Mouse (Mus musculus) ES-E14 (cell line): ENCODE data around the gene Dph2.

Experiments used
- CHD2 ChIP-seq: IDR thresholded peaks from 2 replicates; pipeline ENCODE4 v1.6.1; 2014; ENCODE audit warnings: mild to moderate bottlenecking, low read depth, low read length, inconsistent platforms
- HCFC1 ChIP-seq: IDR thresholded peaks from 2 replicates; pipeline ENCODE4 v1.6.1; 2012; ENCODE audit warnings: low read length, inconsistent platforms, borderline replicate concordance; ENCODE audit not compliant: insufficient read depth
- MAFK ChIP-seq: IDR thresholded peaks from 2 replicates; pipeline ENCODE4 v1.6.1; 2014; ENCODE audit warnings: mild to moderate bottlenecking, low read depth, low read length, inconsistent platforms; ENCODE audit not compliant: insufficient read depth
- ZNF384 ChIP-seq: IDR thresholded peaks from 2 replicates; pipeline ENCODE4 v1.6.1; 2012; ENCODE audit warnings: low read depth, low read length, inconsistent platforms

DNA sequence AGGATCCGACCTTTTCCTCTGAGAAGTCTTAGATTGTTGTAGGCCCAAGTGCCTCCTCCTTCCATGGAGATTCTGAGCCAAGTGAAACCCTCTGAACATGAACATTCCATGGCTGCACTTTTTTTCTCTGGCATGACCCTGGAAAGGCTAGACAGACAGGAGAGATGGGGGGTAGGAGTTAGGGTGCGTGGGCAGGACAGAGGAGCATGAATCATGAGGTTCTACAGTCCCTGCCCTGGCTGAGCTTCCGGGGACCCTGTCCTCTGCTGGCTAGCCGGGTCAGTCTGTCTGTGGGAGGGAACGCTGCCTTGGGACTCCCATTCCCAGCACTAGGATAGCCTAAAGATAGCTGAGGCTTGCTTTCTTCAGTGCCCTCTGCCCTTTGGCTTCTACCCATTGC is 47.4 kb downstream of the Dph2 start:
- no peak for TF ChIP-seq CHD2
- no peak for TF ChIP-seq ZNF384
- TF ChIP-seq MAFK = no peak
- no peak for TF ChIP-seq HCFC1
